Mouse (Mus musculus) ES-Bruce4 (cell line): Measurements from ENCODE around the gene Srsf3.

Source experiments
- CTCF ChIP-seq: IDR thresholded peaks from one replicate; pipeline ENCODE4 v1.8.1; 2011; ENCODE audit warnings: low read depth, low read length
- EP300 ChIP-seq: IDR thresholded peaks from 2 replicates; pipeline ENCODE4 v1.6.1; 2011; ENCODE audit warnings: low read depth, low read length; ENCODE audit not compliant: insufficient read depth

DNA sequence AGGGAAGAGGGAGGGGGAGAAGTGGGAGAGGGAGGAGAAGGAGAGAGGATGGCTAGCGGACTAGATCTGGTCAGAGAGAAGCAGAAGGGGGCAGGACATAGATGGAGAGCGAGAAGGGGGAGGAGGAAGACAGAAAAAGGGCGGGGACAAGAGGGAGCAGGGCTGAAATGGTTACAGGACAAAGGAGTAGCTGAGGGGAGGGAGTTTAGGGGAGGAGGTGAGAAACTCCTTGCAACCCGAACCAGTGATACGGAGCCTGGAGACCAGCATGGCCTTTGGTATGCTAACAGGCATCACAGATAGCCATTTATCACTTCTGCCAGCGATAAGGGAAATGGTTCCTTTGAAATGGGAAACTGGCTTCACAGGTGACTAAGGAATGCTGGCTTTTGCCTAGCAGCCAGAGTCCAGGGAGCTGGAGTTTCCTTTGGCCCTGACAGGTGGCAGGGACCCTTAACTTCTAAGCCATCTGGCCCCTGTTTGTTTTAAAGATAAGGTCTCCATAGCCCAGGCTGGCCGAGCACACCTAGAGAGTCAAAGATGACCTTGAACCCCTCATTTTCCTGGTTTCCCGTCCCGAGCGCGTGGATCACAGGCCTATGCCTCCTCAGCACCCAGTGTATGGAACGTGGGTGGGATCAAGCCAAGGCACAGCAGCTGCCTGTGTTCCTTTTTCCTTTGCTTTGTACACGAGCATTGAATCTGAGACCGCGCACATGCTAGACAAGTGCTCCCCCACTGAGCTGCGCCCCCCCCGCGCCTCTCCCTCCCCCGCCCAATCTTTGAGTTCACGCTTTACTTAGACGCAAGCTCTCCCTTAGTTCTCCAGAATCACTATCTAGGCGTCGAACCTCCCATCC, 48.6 kb downstream of the Srsf3 start:
- peak; percentile 79 for TF ChIP-seq EP300
- TF ChIP-seq CTCF = no peak
